Mouse (Mus musculus) megakaryocyte, embryonic 14.5 days (primary cell): ENCODE measurements around the gene Sgta.

ENCODE experiments used
- FLI1 ChIP-seq: IDR thresholded peaks from 2 replicates; pipeline ENCODE4 v1.6.1; 2012; ENCODE audit warnings: low read length, inconsistent platforms, mixed read lengths
- GATA1 ChIP-seq: IDR thresholded peaks from 3 replicates; pipeline ENCODE4 v1.6.1; 2012; ENCODE audit warnings: mixed read lengths, low read length, inconsistent platforms, borderline replicate concordance

DNA sequence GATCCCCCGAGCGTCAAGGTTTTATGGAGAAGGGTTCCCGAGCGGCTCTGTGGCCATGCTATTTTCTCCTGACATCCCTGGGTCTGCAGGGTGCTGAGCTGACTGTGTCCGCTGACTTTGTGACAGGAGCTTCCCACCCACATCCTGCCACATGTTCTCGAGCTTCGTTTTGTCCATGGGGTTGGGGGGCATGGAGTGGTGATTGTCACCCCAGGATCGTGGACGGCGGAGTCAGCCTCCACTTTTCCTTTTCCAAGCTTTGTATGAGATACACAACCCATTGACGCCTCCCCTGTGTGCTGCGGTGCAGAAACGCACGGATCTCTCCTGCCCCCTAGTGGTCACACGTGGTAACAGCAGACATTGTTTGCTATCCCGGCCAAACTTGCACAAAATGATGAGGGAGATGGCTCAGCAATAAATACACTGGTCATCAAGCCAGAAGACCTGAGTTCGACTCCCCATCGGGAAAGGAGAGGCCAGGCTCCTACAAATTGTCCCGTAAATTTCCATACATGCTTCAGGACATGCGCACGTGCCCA, 64.8 kb downstream of the Sgta start:
- TF ChIP-seq GATA1 (no peak), FLI1 (no peak)
